Mouse (Mus musculus): Measurements from ENCODE around the gene Mitf.

Mitf gene

DNA sequence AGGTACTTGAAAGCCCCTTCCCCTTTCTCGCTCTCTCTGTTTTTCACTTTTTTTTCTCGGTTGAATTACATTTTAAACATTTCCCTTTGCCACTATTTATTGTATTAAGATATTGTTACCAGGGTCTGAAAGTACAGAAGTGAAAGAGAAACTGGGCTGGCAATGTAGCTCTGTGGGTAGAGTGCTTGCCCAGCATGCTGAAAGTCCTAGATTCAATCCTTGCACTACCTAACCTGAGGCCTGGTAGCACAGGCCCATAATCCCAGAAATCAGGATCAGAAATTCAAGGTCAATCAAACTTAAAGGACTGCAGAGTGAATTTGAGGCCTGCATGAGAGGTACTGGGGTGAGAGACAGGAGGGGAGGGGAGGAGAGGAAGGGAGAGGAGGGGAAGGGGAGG lies 242.7 kb downstream of the Mitf start:
- DNase-seq, result no peak

DNA sequence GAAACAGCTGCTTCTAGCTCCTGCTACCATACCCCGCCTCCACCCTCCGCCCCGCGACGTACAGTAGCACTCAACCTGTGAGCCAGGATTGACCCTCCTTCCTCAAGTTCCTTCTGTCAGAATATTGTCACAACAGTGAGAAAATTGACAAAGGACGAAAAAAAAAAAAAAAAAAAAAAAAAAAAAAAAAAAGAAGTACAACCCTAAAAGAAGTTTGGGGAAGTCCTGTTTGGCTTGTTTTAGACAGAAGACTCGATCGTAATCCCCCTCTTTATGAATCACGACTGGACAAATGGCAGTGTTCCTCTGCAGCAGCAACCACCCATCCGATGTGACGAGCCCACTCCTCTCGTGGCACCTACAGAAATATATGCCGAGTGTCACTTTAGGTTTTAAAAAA lies 255.0 kb downstream of the Mitf start:
- no peak for DNase-seq

DNA sequence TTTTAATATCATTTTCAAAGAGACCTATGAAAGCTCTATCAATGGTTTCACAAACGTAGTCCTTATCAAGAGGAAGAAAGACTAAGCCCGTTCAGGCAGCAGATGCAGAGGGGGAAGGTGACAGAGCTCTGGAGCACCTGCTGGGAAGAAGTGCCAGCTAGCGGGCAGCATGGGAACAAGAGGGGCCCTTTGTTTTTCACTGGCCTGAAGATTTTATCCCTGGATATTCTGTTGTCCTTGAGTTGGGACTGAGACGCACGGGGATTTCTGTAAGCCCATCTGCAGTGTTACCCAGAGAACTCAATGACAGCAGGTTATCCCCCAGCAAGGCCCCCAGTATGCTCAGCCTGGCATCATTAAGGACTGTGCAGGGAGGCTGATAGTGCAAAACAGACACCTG lies 258.1 kb downstream of the Mitf start:
- DNase-seq, result no peak

DNA sequence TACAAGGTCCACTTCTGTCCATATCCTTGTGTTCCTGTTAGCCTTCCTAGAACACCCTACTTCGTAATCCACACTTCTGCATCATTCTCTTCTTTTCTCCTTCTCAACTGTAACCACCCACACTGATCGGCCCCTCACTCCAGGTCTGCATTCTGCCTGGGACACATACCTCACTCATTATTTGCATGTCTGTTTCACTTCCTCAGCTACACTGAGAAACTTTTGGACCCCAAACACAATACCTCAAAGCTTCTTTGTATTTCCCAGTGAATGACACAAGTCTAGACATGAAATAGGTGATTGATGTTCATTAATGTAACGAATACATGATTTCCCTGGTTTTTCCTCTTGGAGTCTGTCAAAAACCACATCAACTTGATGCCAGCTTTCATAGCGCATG lies 259.6 kb downstream of the Mitf start:
- DNase-seq, result no peak

All from cerebellum, adult 11 months (tissue).